Mouse (Mus musculus): ENCODE data around the gene Hpse.

DNA sequence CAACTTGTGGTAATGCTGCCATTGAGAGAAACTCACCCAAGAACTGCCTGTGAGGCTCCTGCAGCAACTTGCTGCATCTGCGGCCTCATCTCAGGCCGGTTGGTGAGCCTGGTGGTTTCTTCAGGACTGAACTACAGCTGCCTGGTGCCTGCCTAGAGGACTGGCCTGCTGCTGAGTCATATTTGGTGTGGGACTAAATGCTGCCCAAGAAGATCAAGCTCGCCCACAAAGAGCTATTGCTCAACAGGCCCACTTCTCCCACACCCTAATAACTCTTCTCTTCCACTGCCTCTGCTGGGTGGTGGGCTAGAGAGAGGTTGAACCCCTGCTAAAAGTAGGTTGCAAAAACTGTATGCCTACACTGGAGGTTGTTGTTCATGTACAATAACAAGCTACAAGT, 17.2 kb downstream of the Hpse start:
- no peak for TF ChIP-seq CTCF (conservative IDR thresholded peaks at IDR 0.05; ENCODE audit: low read length)
- TF ChIP-seq POU5F1 (IDR thresholded peaks at IDR 0.05; ENCODE audit: borderline replicate concordance, low read length), result no peak

Measured in E14TG2a.4 (cell line).